Mouse (Mus musculus) liver, postnatal 0 days (tissue): Measurements from ENCODE around the gene Gm10188. TPM values are rescaled to one million over a fixed set of nuclear protein-coding genes. Genes with fewer than 3 reads are reported as not detected.

Source experiments
- ATAC-seq: fragments of 200-750 bp; cut with Nextera tagmentation; 2 replicates; pipeline ENCODE4 v1.8.0; 2017; ENCODE audit warnings: mild to moderate bottlenecking, moderate library complexity
- DNase-seq: peaks from one replicate; pipeline ENCODE4 v3.0.0-alpha.2; 2016
- H3K27ac ChIP-seq: fragments of 300-500 bp; sonication (generic); 2 replicates; pipeline ENCODE4 v1.5.1; 2014; ENCODE audit warnings: antibody characterized with exemption, moderate library complexity, mild to moderate bottlenecking, low read depth
- H3K27me3 ChIP-seq: fragments of 300-500 bp; sonication (generic); 2 replicates; pipeline ENCODE4 v1.6.1; 2014; ENCODE audit warnings: low read length, control low read depth, mixed read lengths; ENCODE audit not compliant: insufficient read depth
- H3K36me3 ChIP-seq: fragments of 300-500 bp; sonication (generic); replicated peaks from 2 replicates; pipeline ENCODE4 v1.6.1; 2014; ENCODE audit warnings: mild to moderate bottlenecking, control low read depth, low read length, moderate library complexity, mixed read lengths; ENCODE audit not compliant: insufficient read depth
- H3K4me1 ChIP-seq: fragments of 300-500 bp; sonication (generic); 2 replicates; pipeline ENCODE4 v1.6.1; 2014; ENCODE audit warnings: antibody characterized with exemption, mild to moderate bottlenecking, control low read depth; ENCODE audit not compliant: insufficient read depth
- H3K4me2 ChIP-seq: fragments of 300-500 bp; sonication (generic); 2 replicates; pipeline ENCODE4 v1.6.1; 2014; ENCODE audit warnings: low read depth, mild to moderate bottlenecking, low read length, moderate library complexity, mixed read lengths
- H3K4me3 ChIP-seq: fragments of 300-500 bp; sonication (generic); 2 replicates; pipeline ENCODE4 v1.5.1; 2014; ENCODE audit warnings: low read depth, low read length
- H3K9ac ChIP-seq: fragments of 300-500 bp; sonication (generic); replicated peaks from 2 replicates; pipeline ENCODE4 v1.6.1; 2014; ENCODE audit warnings: mild to moderate bottlenecking, moderate library complexity
- H3K9me3 ChIP-seq: fragments of 300-500 bp; sonication (generic); 2 replicates; pipeline ENCODE4 v1.6.1; 2016; ENCODE audit warnings: mild to moderate bottlenecking, control low read depth, low read length, mixed read lengths
- CTCF ChIP-seq: sonication (generic); IDR thresholded peaks from 2 replicates; pipeline ENCODE4 v1.5.1; 2016; ENCODE audit warnings: antibody characterized with exemption, low read depth
- EP300 ChIP-seq: IDR thresholded peaks from 2 replicates; pipeline ENCODE4 v1.6.1; 2016; ENCODE audit warnings: antibody characterized with exemption, low read depth, mild to moderate bottlenecking
- WGBS: fragments of 180-500 bp; shearing (Covaris S2); extraction: QIAGEN DNeasy Blood & Tissue Kit; methylation state at CpG from one replicate; pipeline ENCODE4 v1.1.7; 2014; ENCODE audit not compliant: insufficient replicate concordance; 5-methylcytosine and 5-hydroxymethylcytosine counted together
- polyA plus RNA-seq: library from polyadenylated mRNA; unstranded; fragments of >200 nt; fragmentation: Nextera tagmentation; extraction: Ambion mirVana; gene quantifications from 2 replicates; pipeline ENCODE4 v1.2.1, GENCODE M21; 2015

Gm10188 gene
- polyA plus RNA-seq, 1 experiment from 2014 or later: not detected

GRCm38 (mm10) chr1:132199934-132200333, 29.6 kb downstream of the Gm10188 start:
- Histone ChIP-seq H3K4me3 (no peak overlapping the region), H3K27ac (no peak overlapping the region), H3K9me3 (no peaks in the 10 kb centered on the region), H3K27me3 (peaks cover 63% of the 10 kb centered on the region), H3K36me3 (no peaks in the 10 kb centered on the region), H3K4me2 (no peak overlapping the region), H3K4me1 (no peaks in the 10 kb centered on the region), H3K9ac (no peak overlapping the region)
- no peak for TF ChIP-seq CTCF
- TF ChIP-seq EP300: no peak
- WGBS: 20% methylated on average over 12 of the region's 12 CpGs
- DNase-seq: no peak
- ATAC-seq: no peak

DNA sequence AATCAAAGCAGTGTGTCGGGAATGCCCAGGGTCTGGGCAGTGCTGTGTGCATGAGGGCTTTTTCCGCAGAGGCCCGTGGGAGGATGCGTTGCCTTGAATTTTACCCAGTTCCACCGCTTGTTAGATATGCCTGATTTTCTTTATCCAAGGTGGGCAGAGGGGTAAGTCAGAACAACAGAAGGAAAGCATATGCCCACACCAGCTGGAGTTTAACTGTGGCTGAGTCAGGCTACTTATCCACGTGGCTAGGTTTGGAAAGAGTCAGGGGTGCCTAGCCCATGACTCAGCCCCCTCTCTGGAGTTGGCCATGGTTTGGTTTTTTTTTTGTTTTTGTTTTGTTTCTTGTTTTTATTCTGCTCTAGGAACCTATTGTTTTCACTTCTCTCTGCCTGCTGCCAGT, 30.3 kb downstream of the Gm10188 start:
- H3K9me3 ChIP-seq: no peaks in the 10 kb centered on the region
- no peak overlapping the region for H3K27ac ChIP-seq
- ATAC-seq (no peak), DNase-seq (no peak)
- TF ChIP-seq CTCF: no peak
- no peak for TF ChIP-seq EP300
- no peak overlapping the region for H3K4me2 ChIP-seq
- H3K4me3 ChIP-seq: no peak overlapping the region
- no peaks in the 10 kb centered on the region for H3K36me3 ChIP-seq
- no peak overlapping the region for H3K9ac ChIP-seq
- WGBS: 69% methylated on average over 6 of the region's 6 CpGs
- H3K4me1 ChIP-seq: no peaks in the 10 kb centered on the region
- peaks cover 69% of the 10 kb centered on the region for H3K27me3 ChIP-seq

- 77% methylated on average over 16 of the region's 16 CpGs for WGBS
- H3K36me3 ChIP-seq: no peaks in the 10 kb centered on the region
- no peak for TF ChIP-seq EP300
- no peak for TF ChIP-seq CTCF
- H3K9ac ChIP-seq: no peak overlapping the region
- H3K9me3 ChIP-seq: no peaks in the 10 kb centered on the region
- H3K27me3 ChIP-seq: peaks cover 76% of the 10 kb centered on the region
- H3K27ac ChIP-seq: no peak overlapping the region
- no peak overlapping the region for H3K4me3 ChIP-seq
- no peak for ATAC-seq
- no peak overlapping the region for H3K4me2 ChIP-seq
- DNase-seq: no peak
- H3K4me1 ChIP-seq: no peaks in the 10 kb centered on the region
Measured at GRCm38 (mm10) chr1:132198401-132199071, 31.0 kb downstream of the Gm10188 start.

DNA sequence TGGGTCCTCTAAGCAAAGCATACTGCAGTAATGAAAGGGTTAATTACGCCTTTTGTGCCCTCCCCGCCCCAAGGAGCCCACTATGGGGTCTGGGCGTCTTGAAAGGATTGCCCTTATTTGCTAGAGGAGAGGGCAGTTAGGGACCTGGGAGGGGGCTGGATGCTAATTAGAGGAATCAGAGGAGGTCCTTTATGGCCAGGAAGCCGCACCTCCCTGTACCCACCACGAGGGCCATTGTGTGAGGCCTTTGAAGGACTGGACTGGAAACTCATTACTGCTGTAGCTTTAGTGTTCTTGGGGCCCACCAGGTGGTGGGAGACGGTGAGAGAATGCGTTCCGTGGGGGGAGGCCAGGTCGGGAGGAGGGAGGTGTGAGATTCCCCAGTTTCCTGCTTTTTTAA, 31.9 kb downstream of the Gm10188 start:
- Histone ChIP-seq H3K4me2 (no peak overlapping the region), H3K36me3 (no peaks in the 10 kb centered on the region), H3K9me3 (no peaks in the 10 kb centered on the region), H3K9ac (no peak overlapping the region), H3K4me1 (no peaks in the 10 kb centered on the region), H3K27ac (no peak overlapping the region), H3K27me3 (peaks cover 80% of the 10 kb centered on the region), H3K4me3 (no peak overlapping the region)
- ATAC-seq: no peak
- DNase-seq: no peak
- WGBS: 27% methylated on average over 9 of the region's 9 CpGs
- TF ChIP-seq EP300 (no peak), CTCF (no peak)

DNA sequence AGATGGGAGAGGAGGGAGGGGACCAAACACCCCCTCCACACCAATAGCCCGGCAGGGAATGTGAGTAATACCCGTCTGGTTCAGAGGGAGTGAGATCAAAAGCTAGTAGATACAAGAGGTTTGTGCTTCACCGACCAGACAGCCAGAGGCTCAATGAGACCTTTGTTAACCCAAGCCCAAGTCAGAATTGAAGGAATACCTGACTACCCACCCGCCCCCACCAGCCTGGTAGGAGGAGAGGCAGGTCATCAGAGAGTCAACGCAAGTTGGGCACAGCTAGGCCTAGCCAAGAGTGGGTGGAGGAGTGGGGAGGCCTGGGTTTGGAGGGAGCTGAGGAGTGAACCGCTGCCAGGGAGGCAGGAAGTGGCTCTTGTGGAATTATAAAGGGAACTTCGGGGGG, 33.2 kb downstream of the Gm10188 start:
- H3K4me2 ChIP-seq: no peak overlapping the region
- H3K27me3 ChIP-seq: peaks cover 88% of the 10 kb centered on the region
- TF ChIP-seq EP300 (no peak), CTCF (no peak)
- DNase-seq (no peak), ATAC-seq (no peak)
- no peak overlapping the region for H3K27ac ChIP-seq
- 49% methylated on average over 7 of the region's 7 CpGs for WGBS
- no peak overlapping the region for H3K4me3 ChIP-seq
- no peaks in the 10 kb centered on the region for H3K36me3 ChIP-seq
- H3K9ac ChIP-seq: no peak overlapping the region
- H3K9me3 ChIP-seq: no peaks in the 10 kb centered on the region
- H3K4me1 ChIP-seq: no peaks in the 10 kb centered on the region

DNA sequence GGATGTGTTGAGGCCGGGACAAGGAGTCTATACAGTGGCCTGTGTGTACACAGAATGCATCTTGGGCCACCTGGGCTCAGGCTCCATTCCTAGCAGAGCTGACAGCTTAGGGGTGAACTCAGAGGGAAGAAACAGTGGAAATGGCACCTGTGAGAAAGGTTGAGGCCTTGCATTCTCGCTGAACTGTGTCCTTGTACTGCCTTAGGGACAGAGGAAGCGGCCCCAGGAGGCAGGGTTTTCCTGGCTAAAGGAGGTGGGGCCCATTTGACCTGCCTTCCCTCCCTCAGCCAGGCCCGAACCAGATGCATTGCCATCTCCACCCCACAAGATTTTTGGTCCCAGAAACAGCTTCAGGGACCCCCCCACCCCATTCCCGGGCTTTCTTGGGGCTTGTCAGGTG, 33.9 kb downstream of the Gm10188 start:
- DNase-seq (no peak), ATAC-seq (no peak)
- no peak overlapping the region for H3K27ac ChIP-seq
- peaks cover 5% of the 10 kb centered on the region for H3K4me1 ChIP-seq
- H3K4me2 ChIP-seq: no peak overlapping the region
- H3K36me3 ChIP-seq: no peaks in the 10 kb centered on the region
- H3K9ac ChIP-seq: no peak overlapping the region
- H3K4me3 ChIP-seq: no peak overlapping the region
- H3K9me3 ChIP-seq: no peaks in the 10 kb centered on the region
- WGBS: 61% methylated on average over 5 of the region's 5 CpGs
- no peak for TF ChIP-seq CTCF
- no peak for TF ChIP-seq EP300
- peaks cover 93% of the 10 kb centered on the region for H3K27me3 ChIP-seq
